Mouse (Mus musculus) heart, embryonic 11.5 days (tissue): ENCODE data around the gene Cyb561. TPM values are rescaled to one million over a fixed set of nuclear protein-coding genes. Genes with fewer than 3 reads are reported as not detected.

Source experiments
- ATAC-seq: fragments of 200-750 bp; cut with Nextera tagmentation; replicated peaks from 2 replicates; pipeline ENCODE4 v1.8.0; 2017; ENCODE audit warnings: moderate library complexity; ENCODE audit not compliant: insufficient number of reproducible peaks, low FRiP score, low TSS enrichment
- H3K27ac ChIP-seq: fragments of 300-500 bp; sonication (generic); 2 replicates; pipeline ENCODE4 v1.5.1; 2014; ENCODE audit warnings: mild to moderate bottlenecking, low read depth, low read length
- H3K27me3 ChIP-seq: fragments of 300-500 bp; sonication (generic); 2 replicates; pipeline ENCODE4 v1.6.1; 2014; ENCODE audit warnings: mild to moderate bottlenecking, low read length, mixed read lengths; ENCODE audit not compliant: control insufficient read depth, insufficient read depth
- H3K36me3 ChIP-seq: fragments of 300-500 bp; sonication (generic); 2 replicates; pipeline ENCODE4 v1.6.1; 2014; ENCODE audit warnings: mild to moderate bottlenecking, low read length, moderate library complexity, mixed read lengths; ENCODE audit not compliant: control insufficient read depth, insufficient read depth
- H3K4me1 ChIP-seq: fragments of 300-500 bp; sonication (generic); 2 replicates; pipeline ENCODE4 v1.6.1; 2014; ENCODE audit warnings: low read length; ENCODE audit not compliant: control insufficient read depth, insufficient read depth
- H3K4me2 ChIP-seq: fragments of 300-500 bp; sonication (generic); 2 replicates; pipeline ENCODE4 v1.6.1; 2014; ENCODE audit warnings: mild to moderate bottlenecking, moderate library complexity
- H3K4me3 ChIP-seq: fragments of 300-500 bp; sonication (generic); 2 replicates; pipeline ENCODE4 v1.5.1; 2014; ENCODE audit warnings: low read depth, low read length
- H3K9ac ChIP-seq: fragments of 300-500 bp; sonication (generic); 2 replicates; pipeline ENCODE4 v1.6.1; 2014; ENCODE audit warnings: mild to moderate bottlenecking, low read depth, low read length, moderate library complexity
- H3K9me3 ChIP-seq: fragments of 300-500 bp; sonication (generic); replicated peaks from 2 replicates; pipeline ENCODE4 v1.6.1; 2016; ENCODE audit warnings: low read length; ENCODE audit not compliant: control insufficient read depth
- WGBS: fragments of 180-500 bp; shearing (Covaris S2); extraction: QIAGEN DNeasy Blood & Tissue Kit; methylation state at CpG from one replicate; pipeline ENCODE4 v1.1.7; 2014; ENCODE audit not compliant: insufficient replicate concordance; 5-methylcytosine and 5-hydroxymethylcytosine counted together
- polyA plus RNA-seq: library from polyadenylated mRNA; unstranded; fragments of >200 nt; fragmentation: Nextera tagmentation; extraction: Ambion mirVana; gene quantifications from 2 replicates; pipeline ENCODE4 v1.2.1, GENCODE M21; 2014

The Cyb561 gene
- 3.5 and 3.7 TPM in 2 replicates for polyA plus RNA-seq

DNA sequence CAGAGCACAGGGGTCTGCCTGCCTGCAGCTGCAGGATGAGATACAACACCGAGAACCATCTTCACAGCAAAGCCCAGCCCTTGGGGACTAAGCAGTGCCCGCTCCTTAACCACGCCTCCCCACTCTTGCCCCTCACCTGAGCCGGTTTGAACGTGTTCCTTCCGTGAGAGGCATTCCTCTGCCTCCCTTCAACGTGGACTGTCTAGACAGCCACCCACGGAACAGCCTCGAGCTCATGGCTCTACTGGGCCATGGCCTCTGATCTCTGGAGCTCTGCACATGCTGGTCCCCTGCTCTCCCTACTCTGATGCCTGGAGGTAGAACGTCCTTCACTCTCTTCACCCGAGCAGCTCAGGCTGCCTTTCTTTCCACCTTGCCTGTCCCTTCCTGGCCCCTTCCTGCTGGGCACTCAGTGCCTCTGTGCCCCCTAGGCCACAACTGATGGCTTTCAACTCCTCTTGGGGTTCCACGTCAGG is at the start of gene Cyb561:
Gene Cyb561, minus strand, starts transcription at position 426 of the 476 bp plus-strand sequence.
- 78% methylated on average over 12 of the region's 12 CpGs for WGBS
- ATAC-seq: no peak
- H3K4me3 ChIP-seq: no peak within 1 kb of the TSS

DNA sequence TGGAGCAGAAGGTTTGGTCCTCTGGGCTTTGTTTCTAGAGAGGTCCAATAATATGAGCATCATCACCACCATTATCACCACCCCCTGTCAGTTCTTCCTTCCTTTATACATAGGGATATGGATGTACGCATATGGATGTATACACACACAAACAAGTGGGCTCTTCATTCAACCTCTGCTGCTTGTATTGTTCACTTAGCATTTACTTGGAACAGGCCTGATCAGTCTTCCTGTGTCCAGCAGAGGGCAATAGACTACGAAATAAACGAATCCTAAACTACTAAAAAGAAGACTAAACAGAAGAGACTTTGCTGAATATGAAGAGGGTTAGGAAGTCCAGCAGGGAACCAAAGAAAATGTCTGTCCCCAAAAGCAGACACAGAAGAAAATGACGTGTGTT is 48.6 kb upstream of the Cyb561 start:
- Histone ChIP-seq H3K36me3 (no peaks in the 10 kb centered on the region), H3K9me3 (no peaks in the 10 kb centered on the region), H3K4me1 (no peaks in the 10 kb centered on the region), H3K4me3 (no peak overlapping the region), H3K4me2 (no peak overlapping the region), H3K9ac (no peak overlapping the region), H3K27ac (no peak overlapping the region), H3K27me3 (peaks cover 4% of the 10 kb centered on the region; the same call in 1 of the 2 replicates)
- WGBS: 47% methylated on average over 4 of the region's 4 CpGs
- ATAC-seq: no peak

More for the DNA sequence above, at the start of gene Cyb561:
- no peak within 1 kb of the TSS for H3K27ac ChIP-seq
- H3K9me3 ChIP-seq: no peaks in the 10 kb centered on the region
- H3K27me3 ChIP-seq: peaks cover 11% of the 10 kb centered on the region; the same call in 1 of the 2 replicates
- no peaks in the 10 kb centered on the region for H3K4me1 ChIP-seq
- H3K36me3 ChIP-seq: no peaks in the 10 kb centered on the region
- H3K4me2 ChIP-seq: no peak within 1 kb of the TSS
- H3K9ac ChIP-seq: no peak within 1 kb of the TSS

DNA sequence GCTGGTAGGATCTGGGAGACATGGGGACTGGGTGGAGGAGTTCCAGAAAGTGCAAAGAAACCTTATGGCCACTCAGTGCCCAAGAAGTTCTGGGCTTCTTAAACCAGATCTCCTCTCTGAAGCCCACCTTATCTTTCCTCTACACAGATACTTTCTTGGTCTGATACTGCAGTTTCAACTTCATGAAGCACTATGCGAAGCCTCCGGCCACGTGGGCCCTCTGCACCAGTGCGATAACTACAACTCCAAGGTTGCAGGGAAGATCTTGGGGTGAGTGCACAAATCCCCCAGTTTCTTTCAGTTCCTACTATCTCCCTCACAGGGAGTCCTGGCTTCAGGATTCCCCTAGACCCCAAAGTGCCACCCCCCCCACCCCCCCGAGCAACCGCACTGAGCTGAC is 46.9 kb upstream of the Cyb561 start:
- Histone ChIP-seq H3K4me2 (no peak overlapping the region), H3K27ac (no peak overlapping the region), H3K4me3 (no peak overlapping the region), H3K9me3 (no peaks in the 10 kb centered on the region), H3K27me3 (peaks cover 4% of the 10 kb centered on the region; the same call in 1 of the 2 replicates), H3K36me3 (no peaks in the 10 kb centered on the region), H3K4me1 (no peaks in the 10 kb centered on the region), H3K9ac (no peak overlapping the region)
- no peak for ATAC-seq
- 89% methylated on average over 6 of the region's 6 CpGs for WGBS

DNA sequence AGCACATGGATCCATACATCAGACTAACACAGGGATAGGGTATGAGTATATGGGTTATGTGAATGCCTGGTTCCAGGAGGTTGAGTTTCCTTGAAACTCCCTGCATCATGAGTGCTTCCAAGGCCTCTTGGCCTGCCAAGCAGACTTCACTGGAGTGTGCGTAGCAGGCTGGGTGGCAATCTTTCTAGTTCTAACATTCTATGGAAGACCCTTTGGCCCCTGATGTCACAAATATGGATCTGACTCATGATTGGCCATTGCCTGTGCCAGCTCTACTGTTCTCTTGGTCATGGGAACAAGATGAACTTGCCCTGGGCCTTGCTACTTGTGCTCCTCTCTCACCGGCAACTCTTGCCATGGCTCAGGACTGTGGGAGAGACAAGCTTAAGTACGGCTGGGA is 41.2 kb upstream of the Cyb561 start, which contains the start of gene Ace3:
Gene Ace3, plus strand, starts transcription at position 301 of the 400 bp plus-strand sequence.
- H3K4me2 ChIP-seq: no peak within 1 kb of the TSS
- ATAC-seq: no peak
- WGBS: 87% methylated on average over 3 of the region's 3 CpGs
- H3K36me3 ChIP-seq: no peaks in the 10 kb centered on the region
- H3K27me3 ChIP-seq: no peaks in the 10 kb centered on the region; the same call in 1 of the 2 replicates
- H3K4me3 ChIP-seq: no peak within 1 kb of the TSS
- H3K4me1 ChIP-seq: no peaks in the 10 kb centered on the region
- H3K9me3 ChIP-seq: no peaks in the 10 kb centered on the region
- H3K27ac ChIP-seq: no peak within 1 kb of the TSS
- no peak within 1 kb of the TSS for H3K9ac ChIP-seq

DNA sequence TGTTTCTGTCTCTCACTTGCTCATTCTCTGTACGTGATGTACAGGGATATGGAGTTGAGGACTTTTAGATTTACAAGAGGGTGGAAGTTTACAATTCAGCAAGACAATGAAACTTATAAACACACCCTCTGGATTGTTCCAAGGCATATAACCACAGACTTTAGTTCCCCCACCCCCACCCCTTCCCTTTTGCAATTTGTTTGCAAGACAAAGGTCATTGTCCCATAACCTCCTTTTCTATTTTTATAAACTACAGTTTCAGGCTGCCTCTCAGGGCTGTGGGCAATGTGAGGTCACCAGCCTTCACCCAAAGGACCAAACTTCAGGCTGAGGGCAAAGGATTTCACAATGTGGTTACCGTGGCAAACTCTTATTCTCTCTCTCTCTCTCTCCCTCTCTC is 37.1 kb upstream of the Cyb561 start:
- H3K4me1 ChIP-seq: no peaks in the 10 kb centered on the region
- H3K4me2 ChIP-seq: no peak overlapping the region

DNA sequence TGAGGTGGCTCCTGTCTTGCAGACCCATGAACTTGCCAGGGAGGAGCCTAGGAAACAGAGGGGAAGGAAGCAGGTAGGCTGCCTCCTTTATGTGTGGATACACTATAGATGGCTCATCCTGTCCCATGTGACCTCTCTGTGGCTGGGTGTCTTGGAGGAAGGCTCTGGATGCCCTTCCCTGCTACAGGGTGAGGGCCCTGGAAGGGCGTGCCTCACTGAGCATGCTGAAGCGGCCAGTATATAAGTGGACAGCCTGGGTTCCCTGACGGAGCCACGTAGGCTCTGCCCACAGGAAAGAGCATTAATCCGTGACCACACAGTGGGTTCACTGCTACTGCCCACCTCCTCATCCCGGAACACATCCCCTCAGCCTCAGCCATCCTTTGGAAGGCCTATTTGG is 36.3 kb upstream of the Cyb561 start:
- ATAC-seq: no peak
- no peak overlapping the region for H3K27ac ChIP-seq

More for the DNA sequence above, 37.1 kb upstream of the Cyb561 start:
- no peak overlapping the region for H3K9ac ChIP-seq
- no peak overlapping the region for H3K27ac ChIP-seq
- H3K4me3 ChIP-seq: no peak overlapping the region
- H3K36me3 ChIP-seq: no peaks in the 10 kb centered on the region
- 56% methylated on average over 2 of the region's 2 CpGs for whole genome bisulfite sequencing
- no peaks in the 10 kb centered on the region for H3K9me3 ChIP-seq
- no peak for ATAC-seq
- no peaks in the 10 kb centered on the region; the same call in 1 of the 2 replicates for H3K27me3 ChIP-seq

DNA sequence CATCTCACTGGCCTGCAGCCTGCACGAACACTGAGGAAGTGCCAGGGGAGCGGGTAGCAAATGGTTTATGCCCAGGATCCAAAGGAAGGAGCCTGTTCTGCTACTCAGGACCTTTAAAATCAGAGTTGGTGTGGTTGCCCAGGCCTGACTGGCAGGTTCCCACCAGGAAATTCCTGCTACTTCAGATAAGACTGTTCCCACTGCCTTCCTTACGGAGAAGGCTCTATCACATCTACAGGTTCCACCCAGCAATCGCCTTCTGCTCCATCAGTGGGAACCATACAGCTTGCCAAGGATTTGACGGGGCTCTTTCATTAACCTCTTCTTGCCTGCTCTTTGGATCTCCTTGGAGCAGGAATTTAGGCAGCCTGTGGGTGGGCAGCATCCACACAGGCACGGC is 34.3 kb upstream of the Cyb561 start:
- no peak for ATAC-seq
- Histone ChIP-seq H3K4me3 (no peak overlapping the region), H3K36me3 (no peaks in the 10 kb centered on the region), H3K4me2 (no peak overlapping the region), H3K27me3 (no peaks in the 10 kb centered on the region; the same call in 1 of the 2 replicates), H3K27ac (no peak overlapping the region), H3K4me1 (no peaks in the 10 kb centered on the region), H3K9ac (no peak overlapping the region), H3K9me3 (no peaks in the 10 kb centered on the region)
- WGBS: 58% methylated on average over 6 of the region's 6 CpGs

More for the DNA sequence above, 36.3 kb upstream of the Cyb561 start:
- 76% methylated on average over 6 of the region's 6 CpGs for WGBS
- Histone ChIP-seq H3K9ac (no peak overlapping the region), H3K4me3 (no peak overlapping the region), H3K4me2 (no peak overlapping the region), H3K9me3 (no peaks in the 10 kb centered on the region), H3K27me3 (no peaks in the 10 kb centered on the region; the same call in 1 of the 2 replicates), H3K36me3 (no peaks in the 10 kb centered on the region), H3K4me1 (no peaks in the 10 kb centered on the region)

DNA sequence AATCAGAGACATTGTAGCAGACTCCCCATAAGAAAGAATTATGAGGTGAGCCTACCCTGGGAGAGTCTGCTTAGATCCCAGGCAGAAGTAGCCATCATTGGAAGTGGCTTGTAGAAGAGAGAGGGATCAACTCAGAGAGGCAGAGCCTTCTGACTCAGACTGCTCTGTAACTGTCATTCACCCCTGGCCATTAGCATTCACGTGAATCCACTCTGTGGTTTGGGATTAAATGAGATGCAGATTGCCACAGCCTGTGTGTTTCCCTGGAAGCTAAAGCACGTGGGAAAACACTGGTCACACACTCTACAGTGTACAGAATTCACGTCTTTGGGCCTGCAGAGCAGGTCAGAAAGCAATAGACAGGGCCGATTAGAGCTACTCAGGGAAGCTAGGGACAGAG is 31.3 kb upstream of the Cyb561 start:
- ATAC-seq: no peak
- Histone ChIP-seq H3K27me3 (no peaks in the 10 kb centered on the region), H3K4me2 (no peak overlapping the region), H3K27ac (no peak overlapping the region), H3K4me3 (no peak overlapping the region), H3K9ac (no peak overlapping the region), H3K4me1 (no peaks in the 10 kb centered on the region), H3K9me3 (no peaks in the 10 kb centered on the region), H3K36me3 (no peaks in the 10 kb centered on the region)
- 71% methylated on average over 4 of the region's 4 CpGs for WGBS

DNA sequence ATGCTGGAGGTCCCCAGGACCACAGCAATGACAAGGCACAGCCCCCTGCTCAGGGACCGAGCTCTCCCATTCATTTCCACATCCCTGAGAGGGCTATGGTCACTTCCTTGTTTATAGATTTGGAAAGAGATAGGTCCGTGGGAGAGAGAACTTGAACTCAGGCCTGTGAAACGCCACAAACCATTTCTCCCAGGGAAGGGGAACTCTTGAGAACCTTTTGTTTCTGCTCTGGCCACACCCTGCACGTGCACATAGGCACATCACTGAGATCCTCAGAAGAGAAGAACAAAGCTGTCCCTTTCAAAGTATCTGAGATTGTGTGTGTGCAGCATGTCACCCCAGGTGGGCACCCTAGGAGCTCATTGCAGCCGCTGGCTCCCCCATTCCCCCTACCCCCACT is 25.5 kb upstream of the Cyb561 start:
- Histone ChIP-seq H3K4me2 (no peak overlapping the region), H3K27me3 (peaks cover 5% of the 10 kb centered on the region; the same call in 1 of the 2 replicates), H3K4me3 (no peak overlapping the region), H3K36me3 (no peaks in the 10 kb centered on the region), H3K9ac (no peak overlapping the region), H3K27ac (no peak overlapping the region), H3K4me1 (no peaks in the 10 kb centered on the region), H3K9me3 (no peaks in the 10 kb centered on the region)
- 56% methylated on average over 5 of the region's 5 CpGs for WGBS
- ATAC-seq: no peak
